Mouse (Mus musculus): ENCODE data around the gene Fcgrt.

GRCm38 (mm10) chr7:45122561-45123185 lies 19.0 kb upstream of the Fcgrt start:
- TF ChIP-seq CTCF (IDR thresholded peaks at IDR 0.05; ENCODE audit: insufficient read depth, low read length) (no peak), POLR2A (IDR thresholded peaks at IDR 0.05; ENCODE audit: borderline replicate concordance, extremely low read depth, low read depth, low read length) (no peak)
